Mouse (Mus musculus): ENCODE results near the gene Polrmt. TPM values are rescaled to one million over a fixed set of nuclear protein-coding genes. Genes with fewer than 3 reads are reported as not detected.

The Polrmt gene
- polyA plus RNA-seq, 1 experiment, result 104 TPM

DNA sequence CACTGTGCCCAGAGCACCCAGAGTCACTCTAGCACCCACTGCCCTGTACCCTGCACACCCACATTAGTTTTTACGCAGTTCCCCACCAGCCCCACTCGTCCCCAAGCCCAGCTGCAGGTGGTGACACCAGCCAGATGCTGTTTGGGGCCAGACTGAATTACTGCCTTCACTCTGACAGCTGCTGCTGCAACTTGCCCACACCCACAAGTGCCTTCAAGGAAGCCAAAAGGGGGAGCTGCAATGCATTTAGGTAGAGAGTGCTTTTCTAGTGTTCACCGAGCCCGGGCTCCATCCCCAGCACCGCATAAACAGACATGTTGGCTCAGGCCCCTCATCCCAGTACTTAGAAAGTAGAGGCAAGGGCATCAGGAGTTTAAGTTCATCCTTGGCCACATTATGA is 35.6 kb upstream of the Polrmt start:
- TF ChIP-seq CTCF (IDR thresholded peaks at IDR 0.05; ENCODE audit: borderline replicate concordance, control insufficient read depth, extremely low read depth, insufficient read depth, low read length, poor library complexity) (no peak), POLR2A (IDR thresholded peaks at IDR 0.05; ENCODE audit: control insufficient read depth, extremely low read depth, insufficient read depth, low read length, poor library complexity) (no peak)
- H3K4me1 ChIP-seq (replicated peaks; ENCODE audit: control insufficient read depth, insufficient read depth, low read length), result peaks cover 45% of the 10 kb centered on the region
- no peaks in the 10 kb centered on the region for H3K36me3 ChIP-seq (ENCODE audit: control insufficient read depth, insufficient read depth, low read length)
- 8% methylated on average over 5 of the region's 5 CpGs for WGBS
- H3K27ac ChIP-seq (ENCODE audit: control insufficient read depth, insufficient read depth, low read length), result peak overlapping the region; percentile 54
- no peaks in the 10 kb centered on the region for H3K27me3 ChIP-seq (ENCODE audit: control insufficient read depth, insufficient read depth, low read length)
- peak; percentile 67 for DNase-seq
- no peak overlapping the region for H3K4me3 ChIP-seq (ENCODE audit: control insufficient read depth, insufficient read depth, low read length)

DNA sequence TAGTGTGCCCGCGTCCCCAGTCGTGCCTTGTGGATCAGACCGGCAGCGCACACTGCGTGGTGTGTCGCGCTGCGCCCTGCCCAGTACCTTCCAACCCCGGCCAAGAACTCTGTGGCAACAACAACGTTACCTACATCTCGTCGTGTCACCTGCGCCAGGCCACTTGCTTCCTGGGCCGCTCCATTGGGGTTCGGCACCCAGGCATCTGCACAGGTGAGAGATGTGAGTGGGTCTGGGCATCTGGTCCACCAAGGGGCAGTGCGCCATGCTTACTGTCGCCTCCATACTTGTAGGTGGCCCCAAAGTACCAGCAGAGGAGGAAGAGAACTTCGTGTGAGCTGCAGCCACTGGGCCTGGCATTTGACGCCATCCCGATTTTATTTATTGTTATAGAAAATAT is 34.8 kb upstream of the Polrmt start:
- H3K27ac ChIP-seq (ENCODE audit: control insufficient read depth, insufficient read depth, low read length), result no peak overlapping the region
- TF ChIP-seq CTCF (IDR thresholded peaks at IDR 0.05; ENCODE audit: borderline replicate concordance, control insufficient read depth, extremely low read depth, insufficient read depth, low read length, poor library complexity) (no peak), POLR2A (IDR thresholded peaks at IDR 0.05; ENCODE audit: control insufficient read depth, extremely low read depth, insufficient read depth, low read length, poor library complexity) (no peak)
- no peaks in the 10 kb centered on the region for H3K27me3 ChIP-seq (ENCODE audit: control insufficient read depth, insufficient read depth, low read length)
- H3K4me1 ChIP-seq (replicated peaks; ENCODE audit: control insufficient read depth, insufficient read depth, low read length), result peaks cover 43% of the 10 kb centered on the region
- no peak for DNase-seq
- WGBS, result 42% methylated on average over 21 of the region's 21 CpGs
- peak overlapping the region; percentile 19 for H3K4me3 ChIP-seq (ENCODE audit: control insufficient read depth, insufficient read depth, low read length)
- no peaks in the 10 kb centered on the region for H3K36me3 ChIP-seq (ENCODE audit: control insufficient read depth, insufficient read depth, low read length)

GRCm38 (mm10) chr10:79780664-79781015 is 34.3 kb upstream of the Polrmt start:
- Histone ChIP-seq H3K4me3 (ENCODE audit: control insufficient read depth, insufficient read depth, low read length) (peak overlapping the region; percentile 55), H3K27ac (ENCODE audit: control insufficient read depth, insufficient read depth, low read length) (no peak overlapping the region), H3K4me1 (replicated peaks; ENCODE audit: control insufficient read depth, insufficient read depth, low read length) (peaks cover 43% of the 10 kb centered on the region), H3K36me3 (ENCODE audit: control insufficient read depth, insufficient read depth, low read length) (no peaks in the 10 kb centered on the region), H3K27me3 (ENCODE audit: control insufficient read depth, insufficient read depth, low read length) (no peaks in the 10 kb centered on the region; the same call in 1 of the 2 replicates)
- TF ChIP-seq POLR2A (IDR thresholded peaks at IDR 0.05; ENCODE audit: control insufficient read depth, extremely low read depth, insufficient read depth, low read length, poor library complexity) (no peak), CTCF (IDR thresholded peaks at IDR 0.05; ENCODE audit: borderline replicate concordance, control insufficient read depth, extremely low read depth, insufficient read depth, low read length, poor library complexity) (no peak)
- DNase-seq, result no peak
- 2% methylated on average over 13 of the region's 13 CpGs for WGBS

GRCm38 (mm10) chr10:79779784-79780663 is 33.6 kb upstream of the Polrmt start:
- H3K36me3 ChIP-seq (ENCODE audit: control insufficient read depth, insufficient read depth, low read length), result no peaks in the 10 kb centered on the region
- DNase-seq, result peak; percentile 92
- H3K4me3 ChIP-seq (ENCODE audit: control insufficient read depth, insufficient read depth, low read length), result peak overlapping the region; percentile 55
- 2% methylated on average over 55 of the region's 55 CpGs for WGBS
- no peaks in the 10 kb centered on the region; the same call in 1 of the 2 replicates for H3K27me3 ChIP-seq (ENCODE audit: control insufficient read depth, insufficient read depth, low read length)
- H3K4me1 ChIP-seq (replicated peaks; ENCODE audit: control insufficient read depth, insufficient read depth, low read length), result peaks cover 39% of the 10 kb centered on the region
- no peak overlapping the region for H3K27ac ChIP-seq (ENCODE audit: control insufficient read depth, insufficient read depth, low read length)
- TF ChIP-seq POLR2A (IDR thresholded peaks at IDR 0.05; ENCODE audit: control insufficient read depth, extremely low read depth, insufficient read depth, low read length, poor library complexity), result no peak
- TF ChIP-seq CTCF (IDR thresholded peaks at IDR 0.05; ENCODE audit: borderline replicate concordance, control insufficient read depth, extremely low read depth, insufficient read depth, low read length, poor library complexity), result peak; percentile 96

GRCm38 (mm10) chr10:79779193-79779592 is 32.8 kb upstream of the Polrmt start:
- no peaks in the 10 kb centered on the region for H3K36me3 ChIP-seq (ENCODE audit: control insufficient read depth, insufficient read depth, low read length)
- peaks cover 35% of the 10 kb centered on the region for H3K4me1 ChIP-seq (replicated peaks; ENCODE audit: control insufficient read depth, insufficient read depth, low read length)
- H3K4me3 ChIP-seq (ENCODE audit: control insufficient read depth, insufficient read depth, low read length), result no peak overlapping the region
- H3K27ac ChIP-seq (ENCODE audit: control insufficient read depth, insufficient read depth, low read length), result no peak overlapping the region
- DNase-seq, result no peak
- WGBS, result 44% methylated on average over 2 of the region's 2 CpGs
- H3K27me3 ChIP-seq (ENCODE audit: control insufficient read depth, insufficient read depth, low read length), result no peaks in the 10 kb centered on the region; the same call in 1 of the 2 replicates
- TF ChIP-seq CTCF (IDR thresholded peaks at IDR 0.05; ENCODE audit: borderline replicate concordance, control insufficient read depth, extremely low read depth, insufficient read depth, low read length, poor library complexity), result no peak
- no peak for TF ChIP-seq POLR2A (IDR thresholded peaks at IDR 0.05; ENCODE audit: control insufficient read depth, extremely low read depth, insufficient read depth, low read length, poor library complexity)

DNA sequence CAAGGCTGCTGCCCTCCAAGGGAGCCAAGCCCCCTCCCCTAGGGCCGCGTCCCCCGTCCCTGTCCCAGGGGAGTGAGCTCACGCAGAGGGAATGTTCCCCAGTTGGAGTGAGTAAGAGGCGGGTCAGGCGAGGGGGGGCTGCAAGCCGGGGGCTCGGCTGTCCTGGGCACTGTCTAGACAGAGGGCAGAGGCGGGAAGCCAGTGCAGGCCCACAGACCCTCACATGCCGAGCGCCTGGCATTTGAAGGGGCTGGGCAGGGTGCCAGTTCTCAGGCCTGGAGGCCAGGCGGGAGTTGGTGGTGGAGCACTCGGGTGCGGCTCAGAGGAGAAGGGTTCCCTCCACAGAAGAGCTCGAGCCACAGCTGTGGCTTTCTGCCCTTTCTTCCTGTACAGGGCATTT is 31.6 kb upstream of the Polrmt start:
- no peak overlapping the region for H3K27ac ChIP-seq (ENCODE audit: control insufficient read depth, insufficient read depth, low read length)
- H3K4me1 ChIP-seq (replicated peaks; ENCODE audit: control insufficient read depth, insufficient read depth, low read length), result peaks cover 37% of the 10 kb centered on the region
- H3K4me3 ChIP-seq (ENCODE audit: control insufficient read depth, insufficient read depth, low read length), result no peak overlapping the region
- no peaks in the 10 kb centered on the region; the same call in 1 of the 2 replicates for H3K27me3 ChIP-seq (ENCODE audit: control insufficient read depth, insufficient read depth, low read length)
- no peaks in the 10 kb centered on the region for H3K36me3 ChIP-seq (ENCODE audit: control insufficient read depth, insufficient read depth, low read length)
- TF ChIP-seq POLR2A (IDR thresholded peaks at IDR 0.05; ENCODE audit: control insufficient read depth, extremely low read depth, insufficient read depth, low read length, poor library complexity) (no peak), CTCF (IDR thresholded peaks at IDR 0.05; ENCODE audit: borderline replicate concordance, control insufficient read depth, extremely low read depth, insufficient read depth, low read length, poor library complexity) (no peak)
- DNase-seq, result no peak
- 25% methylated on average over 15 of the region's 15 CpGs for WGBS
